Mouse (Mus musculus) brain, embryonic 18.5 days (tissue): ENCODE measurements at regions not wholly inside any gene's neighbourhood (a gene's known extent, or its start where the extent isn't known, plus 50 kb on each side); places are given as distances from the start of the nearest gene placed in this dataset.

Experiments
- DNase-seq: peaks from one replicate; pipeline ENCODE4 v3.0.0-alpha.2; 2012; ENCODE audit warnings: low read depth, low spot score

- DNase-seq: no peak
Observed at GRCm38 (mm10) chr6:106876690-106877089, 76.8 kb upstream of the Crbn start.

- no peak for DNase-seq
Observed at GRCm38 (mm10) chr6:106891879-106892638, 92.2 kb upstream of the Crbn start.

- DNase-seq: no peak
Observed at GRCm38 (mm10) chr6:106892639-106892934, 92.7 kb upstream of the Crbn start.

- DNase-seq: no peak
Observed at GRCm38 (mm10) chr6:106903953-106904683, 104.2 kb upstream of the Crbn start.

GRCm38 (mm10) chr6:106915121-106915520 is 115.2 kb upstream of the Crbn start:
- no peak for DNase-seq

- DNase-seq: peak; percentile 49
Observed at GRCm38 (mm10) chr6:106916683-106917289, 116.9 kb upstream of the Crbn start.

GRCm38 (mm10) chr6:106920951-106921350 is 121.1 kb upstream of the Crbn start:
- DNase-seq: no peak

GRCm38 (mm10) chr6:106925486-106925885 is 125.6 kb upstream of the Crbn start:
- no peak for DNase-seq

- DNase-seq: no peak
Observed at GRCm38 (mm10) chr6:106933584-106933983, 133.7 kb upstream of the Crbn start.

- DNase-seq: no peak
Observed at GRCm38 (mm10) chr6:106946227-106946927, 146.5 kb upstream of the Crbn start.

GRCm38 (mm10) chr6:106950909-106951308 is 151.0 kb upstream of the Crbn start:
- DNase-seq: no peak

- no peak for DNase-seq
Observed at GRCm38 (mm10) chr6:106961320-106961719, 161.4 kb upstream of the Crbn start.

- no peak for DNase-seq
Observed at GRCm38 (mm10) chr6:106964337-106964736, 164.5 kb upstream of the Crbn start.

- DNase-seq: no peak
Observed at GRCm38 (mm10) chr6:106975439-106975838, 175.6 kb upstream of the Crbn start.

GRCm38 (mm10) chr6:106978721-106979120 is 178.8 kb upstream of the Crbn start:
- DNase-seq: no peak

GRCm38 (mm10) chr6:106979755-106980154 is 179.9 kb upstream of the Crbn start:
- DNase-seq: no peak

GRCm38 (mm10) chr6:106980188-106980587 is 180.3 kb upstream of the Crbn start:
- DNase-seq: no peak

- DNase-seq: no peak
Observed at GRCm38 (mm10) chr6:106981232-106981631, 181.4 kb upstream of the Crbn start.

GRCm38 (mm10) chr6:106985132-106985801 is 185.4 kb upstream of the Crbn start:
- no peak for DNase-seq

- no peak for DNase-seq
Observed at GRCm38 (mm10) chr6:106991586-106991985, 191.7 kb upstream of the Crbn start.

GRCm38 (mm10) chr6:107004406-107005120 is 204.7 kb upstream of the Crbn start:
- DNase-seq: no peak
